Mouse (Mus musculus) embryonic facial prominence, embryonic 11.5 days (tissue): ENCODE data around the gene Kmt2b. TPM values are rescaled to one million over a fixed set of nuclear protein-coding genes. Genes with fewer than 3 reads are reported as not detected.

ENCODE experiments used
- ATAC-seq: fragments of 200-750 bp; cut with Nextera tagmentation; replicated peaks from 2 replicates; pipeline ENCODE4 v1.8.0; 2017; ENCODE audit warnings: low read depth; ENCODE audit not compliant: insufficient number of reproducible peaks, low FRiP score, low TSS enrichment
- DNase-seq: peaks from one replicate; pipeline ENCODE4 v3.0.0-alpha.2; 2015; ENCODE audit warnings: low spot score
- H3K27ac ChIP-seq: fragments of 300-500 bp; sonication (generic); replicated peaks from 2 replicates; pipeline ENCODE4 v1.5.1; 2014; ENCODE audit warnings: mild to moderate bottlenecking, low read depth, low read length, control low read depth
- H3K27me3 ChIP-seq: fragments of 300-500 bp; sonication (generic); 2 replicates; pipeline ENCODE4 v1.6.1; 2014; ENCODE audit warnings: mild to moderate bottlenecking, low read length, moderate library complexity, mixed read lengths; ENCODE audit not compliant: control insufficient read depth, insufficient read depth
- H3K36me3 ChIP-seq: fragments of 300-500 bp; sonication (generic); replicated peaks from 2 replicates; pipeline ENCODE4 v1.6.1; 2014; ENCODE audit warnings: low read depth, mild to moderate bottlenecking, low read length, moderate library complexity, mixed read lengths; ENCODE audit not compliant: control insufficient read depth, insufficient read depth
- H3K4me1 ChIP-seq: fragments of 300-500 bp; sonication (generic); 2 replicates; pipeline ENCODE4 v1.6.1; 2014; ENCODE audit warnings: low read length, mixed read lengths; ENCODE audit not compliant: control insufficient read depth, insufficient read depth
- H3K4me2 ChIP-seq: fragments of 300-500 bp; sonication (generic); 2 replicates; pipeline ENCODE4 v1.6.1; 2014; ENCODE audit warnings: low read depth, mild to moderate bottlenecking, control low read depth, low read length, moderate library complexity
- H3K4me3 ChIP-seq: fragments of 300-500 bp; sonication (generic); 2 replicates; pipeline ENCODE4 v1.5.1; 2014; ENCODE audit warnings: low read depth, low read length, control low read depth
- H3K9ac ChIP-seq: fragments of 300-500 bp; sonication (generic); replicated peaks from 2 replicates; pipeline ENCODE4 v1.6.1; 2014; ENCODE audit warnings: mild to moderate bottlenecking, control low read depth, low read length
- H3K9me3 ChIP-seq: fragments of 300-500 bp; sonication (generic); replicated peaks from 2 replicates; pipeline ENCODE4 v1.6.1; 2016; ENCODE audit warnings: mild to moderate bottlenecking, low read length, inconsistent platforms, mixed read lengths; ENCODE audit not compliant: control insufficient read depth
- WGBS: fragments of 180-500 bp; shearing (Covaris S2); extraction: QIAGEN DNeasy Blood & Tissue Kit; methylation state at CpG from one replicate; pipeline ENCODE4 v1.1.7; 2014; 5-methylcytosine and 5-hydroxymethylcytosine counted together
- polyA plus RNA-seq: library from polyadenylated mRNA; unstranded; fragments of >200 nt; fragmentation: Nextera tagmentation; extraction: Ambion mirVana; gene quantifications from 2 replicates; pipeline ENCODE4 v1.2.1, GENCODE M21; 2014

Gene Kmt2b
- polyA plus RNA-seq, 1 experiment from 2014 or later = 8.4 TPM

GRCm38 (mm10) chr7:30610043-30610442 lies 21.5 kb upstream of the Kmt2b start:
- DNase-seq (no peak), ATAC-seq (no peak)
- WGBS = 61% methylated on average over 7 of the region's 7 CpGs
- Histone ChIP-seq H3K27ac (no peak overlapping the region), H3K27me3 (no peaks in the 10 kb centered on the region), H3K4me2 (no peak overlapping the region), H3K36me3 (no peaks in the 10 kb centered on the region), H3K9me3 (no peaks in the 10 kb centered on the region), H3K4me3 (no peak overlapping the region), H3K9ac (no peak overlapping the region), H3K4me1 (no peaks in the 10 kb centered on the region)

- no peaks in the 10 kb centered on the region for H3K27me3 ChIP-seq
- WGBS = 51% methylated on average over 16 of the region's 16 CpGs
- H3K4me2 ChIP-seq = no peak overlapping the region
- H3K4me3 ChIP-seq = no peak overlapping the region
- no peaks in the 10 kb centered on the region for H3K9me3 ChIP-seq
- DNase-seq = no peak
- no peaks in the 10 kb centered on the region for H3K4me1 ChIP-seq
- no peak overlapping the region for H3K27ac ChIP-seq
- ATAC-seq = no peak
- H3K9ac ChIP-seq = no peak overlapping the region
- H3K36me3 ChIP-seq = no peaks in the 10 kb centered on the region
Measured at GRCm38 (mm10) chr7:30608476-30608875, 19.9 kb upstream of the Kmt2b start.

GRCm38 (mm10) chr7:30607706-30608309 lies 19.3 kb upstream of the Kmt2b start:
- Histone ChIP-seq H3K27me3 (no peaks in the 10 kb centered on the region), H3K9me3 (no peaks in the 10 kb centered on the region), H3K4me3 (no peak overlapping the region), H3K4me2 (no peak overlapping the region), H3K4me1 (no peaks in the 10 kb centered on the region), H3K9ac (no peak overlapping the region), H3K27ac (no peak overlapping the region), H3K36me3 (no peaks in the 10 kb centered on the region)
- DNase-seq (peak; percentile 66), ATAC-seq (no peak; the same call in 1 of the 2 replicates)
- 31% methylated on average over 8 of the region's 8 CpGs for WGBS

- ATAC-seq = no peak
- Histone ChIP-seq H3K9ac (no peak overlapping the region), H3K4me3 (no peak overlapping the region), H3K36me3 (no peaks in the 10 kb centered on the region), H3K27ac (no peak overlapping the region), H3K27me3 (no peaks in the 10 kb centered on the region), H3K4me2 (no peak overlapping the region), H3K9me3 (no peaks in the 10 kb centered on the region), H3K4me1 (no peaks in the 10 kb centered on the region)
- 83% methylated on average over 8 of the region's 8 CpGs for WGBS
- no peak for DNase-seq
Measured at GRCm38 (mm10) chr7:30604944-30605343, 16.4 kb upstream of the Kmt2b start.

GRCm38 (mm10) chr7:30604424-30604823 lies 15.9 kb upstream of the Kmt2b start:
- DNase-seq (no peak), ATAC-seq (no peak)
- no peak overlapping the region for H3K4me2 ChIP-seq
- no peak overlapping the region for H3K4me3 ChIP-seq
- no peak overlapping the region for H3K9ac ChIP-seq
- H3K4me1 ChIP-seq = no peaks in the 10 kb centered on the region
- H3K27me3 ChIP-seq = no peaks in the 10 kb centered on the region
- no peaks in the 10 kb centered on the region for H3K9me3 ChIP-seq
- 49% methylated on average over 8 of the region's 8 CpGs for WGBS
- H3K27ac ChIP-seq = no peak overlapping the region
- H3K36me3 ChIP-seq = no peaks in the 10 kb centered on the region

- no peaks in the 10 kb centered on the region for H3K4me1 ChIP-seq
- DNase-seq = peak; percentile 49
- WGBS = 23% methylated on average over 3 of the region's 3 CpGs
- H3K27me3 ChIP-seq = no peaks in the 10 kb centered on the region
- H3K4me2 ChIP-seq = no peak overlapping the region
- H3K9me3 ChIP-seq = no peaks in the 10 kb centered on the region
- no peak for ATAC-seq
- H3K9ac ChIP-seq = no peak overlapping the region
- H3K4me3 ChIP-seq = no peak overlapping the region
- no peaks in the 10 kb centered on the region for H3K36me3 ChIP-seq
- no peak overlapping the region for H3K27ac ChIP-seq
Measured at GRCm38 (mm10) chr7:30602583-30602982, 14.1 kb upstream of the Kmt2b start.

GRCm38 (mm10) chr7:30600651-30601050 lies 12.1 kb upstream of the Kmt2b start:
- H3K4me3 ChIP-seq = no peak overlapping the region
- no peaks in the 10 kb centered on the region for H3K36me3 ChIP-seq
- no peaks in the 10 kb centered on the region for H3K9me3 ChIP-seq
- 75% methylated on average over 7 of the region's 7 CpGs for WGBS
- ATAC-seq = no peak
- H3K27me3 ChIP-seq = no peaks in the 10 kb centered on the region
- no peaks in the 10 kb centered on the region for H3K4me1 ChIP-seq
- H3K27ac ChIP-seq = no peak overlapping the region
- no peak overlapping the region for H3K9ac ChIP-seq
- H3K4me2 ChIP-seq = no peak overlapping the region
- no peak for DNase-seq

GRCm38 (mm10) chr7:30599933-30600353 lies 11.4 kb upstream of the Kmt2b start:
- no peaks in the 10 kb centered on the region for H3K4me1 ChIP-seq
- no peak overlapping the region for H3K9ac ChIP-seq
- H3K36me3 ChIP-seq = no peaks in the 10 kb centered on the region
- H3K27me3 ChIP-seq = no peaks in the 10 kb centered on the region
- 1% methylated on average over 16 of the region's 16 CpGs for WGBS
- ATAC-seq = peak; percentile 96
- no peak overlapping the region for H3K4me3 ChIP-seq
- H3K27ac ChIP-seq = no peak overlapping the region
- H3K9me3 ChIP-seq = no peaks in the 10 kb centered on the region
- no peak overlapping the region for H3K4me2 ChIP-seq
- peak; percentile 86 for DNase-seq
